Mouse (Mus musculus) cortical plate, adult 2 months (tissue): ENCODE measurements around the gene Cdk14.

Source experiments
- CTCF ChIP-seq: fragments of 200-500 bp; IDR thresholded peaks from 2 replicates; pipeline ENCODE4 v1.5.1; 2011; ENCODE audit warnings: mild to moderate bottlenecking, control low read depth, low read length; ENCODE audit not compliant: insufficient read depth; ENCODE audit errors: extremely low read depth
- POLR2A ChIP-seq: fragments of 200-500 bp; IDR thresholded peaks from 2 replicates; pipeline ENCODE4 v1.6.1; 2011; ENCODE audit warnings: mild to moderate bottlenecking, low read length, control low read depth; ENCODE audit not compliant: insufficient read depth; ENCODE audit errors: extremely low read depth

- TF ChIP-seq POLR2A: no peak
- no peak for TF ChIP-seq CTCF
These were observed 303.2 kb downstream of the Cdk14 start for GRCm38 (mm10) chr5:5116775-5117522.
